Mouse (Mus musculus) adrenal gland, postnatal 25 days (tissue): Measurements from ENCODE around the gene Fbxo44. TPM values are rescaled to one million over a fixed set of nuclear protein-coding genes. Genes with fewer than 3 reads are reported as not detected.

Experiments
- DNase-seq: peaks from one replicate; pipeline ENCODE4 v3.0.0; 2021; ENCODE audit warnings: mixed read lengths
- total RNA-seq: library from RNA; stranded (reverse); gene quantifications from 2 replicates; pipeline ENCODE4 v1.2.3, GENCODE M21; 2021

Fbxo44 gene
- total RNA-seq, 1 experiment from 2014 or later, result 14.6 TPM

- no peak for DNase-seq
These were observed 5.3 kb upstream of the Fbxo44 start for GRCm38 (mm10) chr4:148165551-148165950.

GRCm38 (mm10) chr4:148164461-148164860 is 4.2 kb upstream of the Fbxo44 start:
- no peak for DNase-seq

GRCm38 (mm10) chr4:148164002-148164439 is 3.7 kb upstream of the Fbxo44 start:
- peak; percentile 82 for DNase-seq

- peak; percentile 94 for DNase-seq
These were observed 492 bp downstream of the Fbxo44 start for GRCm38 (mm10) chr4:148159544-148160435.

GRCm38 (mm10) chr4:148158436-148159348 is 1.6 kb downstream of the Fbxo44 start:
- no peak for DNase-seq

- DNase-seq, result no peak
These were observed 5.3 kb downstream of the Fbxo44 start for GRCm38 (mm10) chr4:148154982-148155381.

- DNase-seq, result no peak
These were observed 6.3 kb downstream of the Fbxo44 start for GRCm38 (mm10) chr4:148154006-148154405.

GRCm38 (mm10) chr4:148152547-148152946 is 7.7 kb downstream of the Fbxo44 start:
- DNase-seq, result no peak

- peak; percentile 87 for DNase-seq
These were observed 8.8 kb downstream of the Fbxo44 start, which contains the start of gene Fbxo6 for GRCm38 (mm10) chr4:148151267-148152168. TSS of gene Fbxo6 (minus strand) at chr4:148152140.

- no peak for DNase-seq
These were observed 9.4 kb downstream of the Fbxo44 start for GRCm38 (mm10) chr4:148150953-148151266.

- no peak for DNase-seq
These were observed 10.0 kb downstream of the Fbxo44 start for GRCm38 (mm10) chr4:148150242-148150641.

GRCm38 (mm10) chr4:148149540-148149939 is 10.7 kb downstream of the Fbxo44 start:
- no peak for DNase-seq

GRCm38 (mm10) chr4:148147714-148148113 is 12.6 kb downstream of the Fbxo44 start:
- DNase-seq, result no peak

GRCm38 (mm10) chr4:148143721-148144120 is 16.6 kb downstream of the Fbxo44 start:
- DNase-seq, result no peak

- DNase-seq, result peak; percentile 90
These were observed 19.9 kb downstream of the Fbxo44 start for GRCm38 (mm10) chr4:148140098-148141011.

- no peak for DNase-seq
These were observed 20.6 kb downstream of the Fbxo44 start for GRCm38 (mm10) chr4:148139767-148140097.

GRCm38 (mm10) chr4:148137503-148137902 is 22.8 kb downstream of the Fbxo44 start:
- no peak for DNase-seq

- DNase-seq, result no peak
These were observed 25.3 kb downstream of the Fbxo44 start for GRCm38 (mm10) chr4:148134988-148135387.

GRCm38 (mm10) chr4:148131497-148132081 is 28.7 kb downstream of the Fbxo44 start:
- DNase-seq, result no peak
